27 mouse cellular contexts compared by ENCODE assay signal in the genomic region with DNA sequence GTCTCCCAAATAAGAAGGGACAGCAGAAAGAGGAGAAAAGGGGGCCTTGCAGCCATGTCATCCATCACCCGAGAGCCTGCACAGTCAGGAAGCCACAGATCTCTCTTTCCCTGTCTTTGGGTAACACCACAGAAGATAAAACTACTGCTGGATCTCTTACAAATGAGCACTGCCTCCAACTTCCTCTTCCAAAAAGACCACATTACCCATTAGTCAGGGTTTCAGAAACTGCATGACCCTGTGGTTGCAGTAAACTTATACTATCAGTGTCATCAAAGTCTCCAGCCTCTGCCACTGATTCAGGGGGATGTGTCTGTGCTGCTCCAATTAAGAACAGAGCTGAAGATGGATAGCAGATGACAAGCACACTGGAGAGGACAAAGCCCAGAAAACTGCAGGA.
DNase-seq lines count a peak whose midpoint lies in the region; ATAC-seq and TF ChIP-seq lines count a peak whose summit lies in the region.
"Had no signal": no experiment of that assay in that cellular context is flagged by ENCODE, and none has a peak within 500 bp of the region (broad histone marks: within the 10 kb centered on the region; RNA-seq: fewer than 3 reads in every experiment).

No protein-coding gene starts in this region.

- H3K4me1 ChIP-seq in liver, embryonic 13.5 days (replicated peaks) = no peaks in the 10 kb centered on the region
- no peaks in the 10 kb centered on the region for H3K4me1 ChIP-seq in liver, embryonic 11.5 days (replicated peaks; ENCODE audit: control insufficient read depth, insufficient read depth, low read length)
- H3K4me1 ChIP-seq: embryonic facial prominence, embryonic 15.5 days; heart, embryonic 10.5 days; heart, embryonic 13.5 days; hindbrain, embryonic 12.5 days; hindbrain, embryonic 15.5 days had no signal

- peak; percentile 8 for DNase-seq in embryo, embryonic 10 days (ENCODE audit: low spot score)
- DNase-seq in embryo, embryonic 10.5 days (ENCODE audit: low spot score) = no peak
- DNase-seq in liver, embryonic 13.5 days = peak; percentile 0
- DNase-seq in liver, embryonic 11.5 days (ENCODE audit: low spot score) = no peak
- no peak for DNase-seq in gastrocnemius, adult 18-20 months (ENCODE audit: low spot score)
- no peak for DNase-seq in left cerebral cortex, adult 11 months (ENCODE audit: low spot score)
- DNase-seq: adrenal gland, adult 2 months; adrenal gland, postnatal 14 days; cerebellum, adult 8-10 months; cerebellum, postnatal 10 days; cerebellum, postnatal 36 days; embryo, embryonic 11 days; forebrain, postnatal 0 days; gastrocnemius, postnatal 25 days; heart, adult 2 months; heart, postnatal 14 days; heart, postnatal 4 days had no signal

- no peak overlapping the region for H3K4me2 ChIP-seq in liver, embryonic 13.5 days
- no peak overlapping the region for H3K4me2 ChIP-seq in liver, embryonic 11.5 days
- H3K4me2 ChIP-seq in myocyte (ENCODE audit: low read depth) = peak overlapping the region; percentile 18
- H3K4me2 ChIP-seq: embryonic facial prominence, embryonic 15.5 days; heart, embryonic 13.5 days; hindbrain, embryonic 12.5 days; hindbrain, embryonic 15.5 days had no signal

- H3K9ac ChIP-seq in liver, embryonic 13.5 days = no peak overlapping the region
- H3K9ac ChIP-seq in liver, embryonic 11.5 days (ENCODE audit: low read depth, low read length) = no peak overlapping the region
- H3K9ac ChIP-seq: embryonic facial prominence, embryonic 15.5 days; forebrain, postnatal 0 days; heart, embryonic 13.5 days; hindbrain, embryonic 12.5 days; hindbrain, embryonic 15.5 days had no signal

- H3K27ac ChIP-seq in liver, embryonic 13.5 days = no peak overlapping the region
- H3K27ac ChIP-seq in liver, embryonic 11.5 days (ENCODE audit: low read depth, low read length) = no peak overlapping the region
- H3K27ac ChIP-seq: embryonic facial prominence, embryonic 15.5 days; heart, adult 2 months; heart, embryonic 10.5 days; heart, embryonic 13.5 days; hindbrain, embryonic 12.5 days; hindbrain, embryonic 15.5 days had no signal

- no peak overlapping the region for H3K4me3 ChIP-seq in liver, embryonic 13.5 days (replicated peaks)
- no peak overlapping the region for H3K4me3 ChIP-seq in liver, embryonic 11.5 days (ENCODE audit: low read depth, low read length)
- no peak overlapping the region for H3K4me3 ChIP-seq in myocyte
- H3K4me3 ChIP-seq: embryonic facial prominence, embryonic 15.5 days; heart, adult 2 months; heart, embryonic 10.5 days; heart, embryonic 13.5 days; hindbrain, embryonic 12.5 days; hindbrain, embryonic 15.5 days had no signal

- no peaks in the 10 kb centered on the region for H3K27me3 ChIP-seq in liver, embryonic 13.5 days
- H3K27me3 ChIP-seq in liver, embryonic 11.5 days (replicated peaks; ENCODE audit: control insufficient read depth, insufficient read depth, low read length) = no peaks in the 10 kb centered on the region
- H3K27me3 ChIP-seq in myocyte (ENCODE audit: control insufficient read depth, insufficient read depth, insufficient read length) = no peaks in the 10 kb centered on the region
- H3K27me3 ChIP-seq: embryonic facial prominence, embryonic 15.5 days; heart, embryonic 13.5 days; hindbrain, embryonic 12.5 days; hindbrain, embryonic 15.5 days; Patski had no signal

- WGBS in liver, embryonic 13.5 days (ENCODE audit: insufficient replicate concordance) = 6% methylated on average over 1 of the region's 1 CpGs
- WGBS in liver, embryonic 11.5 days = 40% methylated on average over 1 of the region's 1 CpGs

- no peaks in the 10 kb centered on the region for H3K36me3 ChIP-seq in liver, embryonic 13.5 days
- H3K36me3 ChIP-seq in liver, embryonic 11.5 days (ENCODE audit: control insufficient read depth, insufficient read depth, low read length) = no peaks in the 10 kb centered on the region
- H3K36me3 ChIP-seq in myocyte (ENCODE audit: control insufficient read depth, insufficient read depth) = no peaks in the 10 kb centered on the region
- H3K36me3 ChIP-seq: embryonic facial prominence, embryonic 15.5 days; heart, embryonic 13.5 days; hindbrain, embryonic 15.5 days had no signal

- no peak overlapping the region for H3ac ChIP-seq in myocyte (ENCODE audit: control insufficient read depth, insufficient read length)

- no peaks in the 10 kb centered on the region for H3K79me2 ChIP-seq in myocyte (ENCODE audit: control insufficient read depth, insufficient read depth)

- H3K9me3 ChIP-seq in liver, embryonic 13.5 days (replicated peaks) = no peaks in the 10 kb centered on the region
- H3K9me3 ChIP-seq in liver, embryonic 11.5 days (ENCODE audit: control insufficient read depth, low read length) = no peaks in the 10 kb centered on the region
- H3K9me3 ChIP-seq: embryonic facial prominence, embryonic 15.5 days; heart, embryonic 10.5 days had no signal

- no peak for ATAC-seq in liver, embryonic 13.5 days (ENCODE audit: low read depth)
- no peak for ATAC-seq in liver, embryonic 11.5 days (replicated peaks; ENCODE audit: low FRiP score)
- peak; percentile 92 to 99 for ATAC-seq in hematopoietic stem cell, adult 5-6 weeks (replicated peaks in 1 of 2; ENCODE audit: insufficient read depth in 1 of 2, low FRiP score in 2 of 2, low TSS enrichment in 1 of 2, low read depth in 1 of 2, poor library complexity in 2 of 2, severe bottlenecking in 2 of 2)
- ATAC-seq: forebrain, embryonic 14.5 days; forebrain, postnatal 0 days; intestine, postnatal 0 days; Patski had no signal

- TF ChIP-seq POLR2A in myocyte (IDR thresholded peaks at IDR 0.05; ENCODE audit: insufficient read length, low read depth) = no peak

TF ChIP-seq in myocyte, 11 proteins besides CTCF, POLR2A, EP300 and RAD21:
- TF ChIP-seq MYOD1 (IDR thresholded peaks at IDR 0.05; ENCODE audit: control insufficient read depth in 1 of 3, insufficient read length in 2 of 3, low read depth in 2 of 3) (no peak), POLR2AphosphoS2 (IDR thresholded peaks at IDR 0.05; ENCODE audit: insufficient read length, low read depth) (no peak)

Comparison
In these comparisons a context has a peak if more than half of its experiments do, and no peak if none do; other contexts are left out.
1. DNase-seq: peak in embryo, embryonic 10 days (single experiment) and liver, embryonic 13.5 days (single experiment); none in embryo, embryonic 10.5 days (single experiment), liver, embryonic 11.5 days (single experiment), gastrocnemius, adult 18-20 months (single experiment) and left cerebral cortex, adult 11 months (single experiment).
2. ATAC-seq: peak in hematopoietic stem cell, adult 5-6 weeks (2 of 2); none in liver, embryonic 13.5 days (single experiment) and liver, embryonic 11.5 days (single experiment).